Mouse (Mus musculus) neural tube, embryonic 14.5 days (tissue): ENCODE measurements around the gene Sys1. TPM values are rescaled to one million over a fixed set of nuclear protein-coding genes. Genes with fewer than 3 reads are reported as not detected.

Experiments used
- ATAC-seq: fragments of 200-750 bp; cut with Nextera tagmentation; 2 replicates; pipeline ENCODE4 v1.8.0; 2017; ENCODE audit warnings: low read depth, mild to moderate bottlenecking, moderate TSS enrichment, moderate library complexity
- H3K27ac ChIP-seq: fragments of 300-500 bp; sonication (generic); 2 replicates; pipeline ENCODE4 v1.5.1; 2014; ENCODE audit warnings: low read depth, mild to moderate bottlenecking, control low read depth, low read length, moderate library complexity, mixed read lengths
- H3K27me3 ChIP-seq: fragments of 300-500 bp; sonication (generic); 2 replicates; pipeline ENCODE4 v1.6.1; 2014; ENCODE audit warnings: low read length; ENCODE audit not compliant: control insufficient read depth, insufficient read depth
- H3K36me3 ChIP-seq: fragments of 300-500 bp; sonication (generic); 2 replicates; pipeline ENCODE4 v1.6.1; 2014; ENCODE audit warnings: low read length, mixed read lengths; ENCODE audit not compliant: control insufficient read depth, insufficient read depth
- H3K4me1 ChIP-seq: fragments of 300-500 bp; sonication (generic); 2 replicates; pipeline ENCODE4 v1.6.1; 2014; ENCODE audit warnings: low read length; ENCODE audit not compliant: control insufficient read depth, insufficient read depth
- H3K4me2 ChIP-seq: fragments of 300-500 bp; sonication (generic); 2 replicates; pipeline ENCODE4 v1.6.1; 2014; ENCODE audit warnings: mild to moderate bottlenecking, low read depth, low read length, control low read depth
- H3K4me3 ChIP-seq: fragments of 300-500 bp; sonication (generic); 2 replicates; pipeline ENCODE4 v1.5.1; 2014; ENCODE audit warnings: low read depth, low read length, control low read depth, mixed read lengths
- H3K9ac ChIP-seq: fragments of 300-500 bp; sonication (generic); replicated peaks from 2 replicates; pipeline ENCODE4 v1.6.1; 2014; ENCODE audit warnings: low read depth, mild to moderate bottlenecking, control low read depth, low read length, mixed read lengths
- H3K9me3 ChIP-seq: fragments of 300-500 bp; sonication (generic); 2 replicates; pipeline ENCODE4 v1.6.1; 2016; ENCODE audit warnings: low read length; ENCODE audit not compliant: control insufficient read depth
- WGBS: fragments of 180-500 bp; shearing (Covaris S2); extraction: QIAGEN DNeasy Blood & Tissue Kit; methylation state at CpG from one replicate; pipeline ENCODE4 v1.1.7; 2014; 5-methylcytosine and 5-hydroxymethylcytosine counted together
- polyA plus RNA-seq: library from polyadenylated mRNA; unstranded; fragments of >200 nt; fragmentation: Nextera tagmentation; extraction: Ambion mirVana; gene quantifications from 2 replicates; pipeline ENCODE4 v1.2.1, GENCODE M21; 2014

The Sys1 gene
- polyA plus RNA-seq, 1 experiment from 2014 or later: 96.3 TPM

GRCm38 (mm10) chr2:164497691-164498268, 41.0 kb downstream of the Sys1 start:
- peak; percentile 54; the same call in 1 of the 2 replicates for ATAC-seq
- H3K9ac ChIP-seq: peak overlapping the region; percentile 67
- 5% methylated on average over 21 of the region's 21 CpGs for WGBS

GRCm38 (mm10) chr2:164499317-164499716, 42.6 kb downstream of the Sys1 start:
- H3K4me3 ChIP-seq: no peak overlapping the region
- 72% methylated on average over 5 of the region's 5 CpGs for WGBS
- H3K36me3 ChIP-seq: peaks cover 11% of the 10 kb centered on the region
- ATAC-seq: no peak
- H3K9me3 ChIP-seq: no peaks in the 10 kb centered on the region
- H3K9ac ChIP-seq: no peak overlapping the region
- H3K27ac ChIP-seq: no peak overlapping the region
- H3K4me1 ChIP-seq: peaks cover 11% of the 10 kb centered on the region
- no peak overlapping the region for H3K4me2 ChIP-seq
- H3K27me3 ChIP-seq: no peaks in the 10 kb centered on the region

More at GRCm38 (mm10) chr2:164497691-164498268, 41.0 kb downstream of the Sys1 start:
- no peaks in the 10 kb centered on the region for H3K9me3 ChIP-seq
- no peaks in the 10 kb centered on the region; the same call in none of the 2 replicates for H3K36me3 ChIP-seq
- peak overlapping the region; percentile 87 for H3K4me2 ChIP-seq
- no peaks in the 10 kb centered on the region for H3K27me3 ChIP-seq
- peak overlapping the region; percentile 82 for H3K4me3 ChIP-seq
- no peak overlapping the region for H3K27ac ChIP-seq
- H3K4me1 ChIP-seq: peaks cover 11% of the 10 kb centered on the region

GRCm38 (mm10) chr2:164500511-164500910, 43.7 kb downstream of the Sys1 start:
- 58% methylated on average over 7 of the region's 7 CpGs for WGBS
- Histone ChIP-seq H3K4me1 (peaks cover 11% of the 10 kb centered on the region), H3K27ac (no peak overlapping the region), H3K4me3 (no peak overlapping the region), H3K36me3 (peaks cover 15% of the 10 kb centered on the region), H3K4me2 (no peak overlapping the region), H3K9ac (no peak overlapping the region), H3K9me3 (no peaks in the 10 kb centered on the region), H3K27me3 (no peaks in the 10 kb centered on the region)
- ATAC-seq: no peak

GRCm38 (mm10) chr2:164504919-164505318, 48.2 kb downstream of the Sys1 start:
- Histone ChIP-seq H3K27me3 (no peaks in the 10 kb centered on the region), H3K27ac (no peak overlapping the region), H3K9ac (no peak overlapping the region), H3K4me1 (no peaks in the 10 kb centered on the region), H3K4me3 (no peak overlapping the region), H3K9me3 (no peaks in the 10 kb centered on the region), H3K4me2 (no peak overlapping the region), H3K36me3 (peaks cover 15% of the 10 kb centered on the region)
- WGBS: 97% methylated on average over 3 of the region's 3 CpGs
- no peak for ATAC-seq

- H3K9ac ChIP-seq: no peak overlapping the region
- H3K4me3 ChIP-seq: no peak overlapping the region
- H3K36me3 ChIP-seq: peaks cover 15% of the 10 kb centered on the region
- no peak overlapping the region for H3K4me2 ChIP-seq
- no peak for ATAC-seq
- 97% methylated on average over 4 of the region's 4 CpGs for WGBS
- no peaks in the 10 kb centered on the region for H3K4me1 ChIP-seq
- H3K27ac ChIP-seq: no peak overlapping the region
- H3K27me3 ChIP-seq: no peaks in the 10 kb centered on the region
- H3K9me3 ChIP-seq: no peaks in the 10 kb centered on the region
Observed at GRCm38 (mm10) chr2:164505619-164506347, 49.0 kb downstream of the Sys1 start.

- WGBS: 87% methylated on average over 19 of the region's 19 CpGs
- Histone ChIP-seq H3K4me3 (no peak overlapping the region), H3K4me1 (no peaks in the 10 kb centered on the region), H3K36me3 (peaks cover 15% of the 10 kb centered on the region; the same call in 1 of the 2 replicates), H3K9me3 (no peaks in the 10 kb centered on the region), H3K9ac (no peak overlapping the region), H3K4me2 (no peak overlapping the region), H3K27ac (no peak overlapping the region), H3K27me3 (no peaks in the 10 kb centered on the region)
- ATAC-seq: no peak
Observed at GRCm38 (mm10) chr2:164507811-164508210, 51.0 kb downstream of the Sys1 start.

- no peak overlapping the region for H3K4me3 ChIP-seq
- no peaks in the 10 kb centered on the region for H3K27me3 ChIP-seq
- 53% methylated on average over 4 of the region's 5 CpGs for WGBS
Observed at GRCm38 (mm10) chr2:164510621-164511190, 53.9 kb downstream of the Sys1 start.

GRCm38 (mm10) chr2:164512121-164512909, 55.6 kb downstream of the Sys1 start:
- no peaks in the 10 kb centered on the region for H3K27me3 ChIP-seq
- 73% methylated on average over 11 of the region's 14 CpGs for WGBS
- ATAC-seq: no peak
- no peak overlapping the region for H3K4me3 ChIP-seq
- no peak overlapping the region for H3K27ac ChIP-seq
- no peak overlapping the region for H3K4me2 ChIP-seq
- no peak overlapping the region for H3K9ac ChIP-seq
- H3K4me1 ChIP-seq: no peaks in the 10 kb centered on the region
- H3K9me3 ChIP-seq: no peaks in the 10 kb centered on the region
- no peaks in the 10 kb centered on the region for H3K36me3 ChIP-seq

More at GRCm38 (mm10) chr2:164510621-164511190, 53.9 kb downstream of the Sys1 start:
- Histone ChIP-seq H3K4me2 (no peak overlapping the region), H3K4me1 (no peaks in the 10 kb centered on the region), H3K36me3 (no peaks in the 10 kb centered on the region), H3K27ac (no peak overlapping the region), H3K9ac (no peak overlapping the region), H3K9me3 (no peaks in the 10 kb centered on the region)
- ATAC-seq: no peak
